Mouse (Mus musculus) bone marrow, adult 2 months (tissue): Measurements from ENCODE around the gene Crot.

Source experiments
- CTCF ChIP-seq: fragments of 200-500 bp; IDR thresholded peaks from 2 replicates; pipeline ENCODE4 v1.5.1; 2011; ENCODE audit warnings: low read length, control low read depth; ENCODE audit not compliant: control insufficient read depth, insufficient read depth
- POLR2A ChIP-seq: fragments of 200-500 bp; IDR thresholded peaks from 2 replicates; pipeline ENCODE4 v1.6.1; 2011; ENCODE audit warnings: low read depth, mild to moderate bottlenecking, control low read depth, low read length, borderline replicate concordance; ENCODE audit not compliant: control insufficient read depth

DNA sequence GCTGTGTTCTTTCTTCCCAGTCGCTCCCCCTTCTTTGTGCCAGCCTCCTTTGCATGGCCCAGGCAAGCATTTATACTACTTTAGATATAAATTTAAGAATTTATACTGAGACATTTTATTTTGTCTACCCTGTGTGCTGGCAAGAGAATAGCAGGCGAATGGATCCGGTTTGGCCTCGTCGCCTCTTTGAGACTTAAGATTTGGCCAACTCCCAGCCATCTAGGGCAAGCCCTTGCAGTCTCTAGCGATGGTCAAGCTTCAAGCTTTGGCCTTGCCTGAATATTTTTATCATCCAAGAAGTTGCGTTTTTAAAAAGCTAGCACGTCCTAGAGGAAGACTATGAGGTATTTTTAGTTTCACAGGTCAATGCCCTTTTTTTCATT is 380 bp upstream of the Crot start:
- TF ChIP-seq POLR2A (no peak), CTCF (no peak)
